Mouse (Mus musculus) spleen, adult 2 months (tissue): ENCODE measurements at regions not wholly inside any gene's neighbourhood (a gene's known extent, or its start where the extent isn't known, plus 50 kb on each side); places are given as distances from the start of the nearest gene placed in this dataset.

Experiments used
- CTCF ChIP-seq: fragments of 200-500 bp; IDR thresholded peaks from 2 replicates; pipeline ENCODE4 v1.5.1; 2011; ENCODE audit warnings: mild to moderate bottlenecking, inconsistent platforms; ENCODE audit not compliant: insufficient read depth, insufficient read length, insufficient replicate concordance; ENCODE audit errors: extremely low read depth
- POLR2A ChIP-seq: fragments of 200-500 bp; IDR thresholded peaks from 2 replicates; pipeline ENCODE4 v1.6.1; 2011; ENCODE audit warnings: low read depth, low read length, inconsistent platforms

DNA sequence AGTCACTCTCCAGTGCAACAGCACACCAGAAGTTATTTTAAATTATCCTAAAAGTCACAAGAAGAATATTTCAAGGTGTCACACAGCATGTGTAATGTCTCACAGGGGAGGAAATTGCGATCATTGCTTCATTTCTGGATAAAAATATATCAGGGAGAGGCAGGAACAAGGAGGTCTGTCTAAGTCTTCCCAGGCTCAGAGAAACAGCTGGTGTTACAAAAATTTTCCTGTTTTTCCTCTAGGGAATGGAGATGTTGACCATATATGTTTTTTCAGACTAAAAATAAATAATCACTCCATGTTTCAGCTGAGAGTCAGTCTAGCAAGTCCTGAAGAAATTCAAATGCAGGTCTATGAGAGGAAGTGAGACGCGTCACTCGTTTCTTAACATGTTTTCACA lies 353.5 kb upstream of the Sphkap start:
- no peak for TF ChIP-seq POLR2A
- TF ChIP-seq CTCF: no peak
